Mouse (Mus musculus) retina, postnatal 7 days (tissue): ENCODE measurements at regions not wholly inside any gene's neighbourhood (a gene's known extent, or its start where the extent isn't known, plus 50 kb on each side); places are given as distances from the start of the nearest gene placed in this dataset.

ENCODE experiments used
- DNase-seq: peaks from one replicate; pipeline ENCODE4 v3.0.0-alpha.2; 2012; ENCODE audit warnings: low read depth, low spot score

- DNase-seq: no peak
These were observed 429.2 kb downstream of the Fgf9 start for GRCm38 (mm10) chr14:58499501-58499900.

DNA sequence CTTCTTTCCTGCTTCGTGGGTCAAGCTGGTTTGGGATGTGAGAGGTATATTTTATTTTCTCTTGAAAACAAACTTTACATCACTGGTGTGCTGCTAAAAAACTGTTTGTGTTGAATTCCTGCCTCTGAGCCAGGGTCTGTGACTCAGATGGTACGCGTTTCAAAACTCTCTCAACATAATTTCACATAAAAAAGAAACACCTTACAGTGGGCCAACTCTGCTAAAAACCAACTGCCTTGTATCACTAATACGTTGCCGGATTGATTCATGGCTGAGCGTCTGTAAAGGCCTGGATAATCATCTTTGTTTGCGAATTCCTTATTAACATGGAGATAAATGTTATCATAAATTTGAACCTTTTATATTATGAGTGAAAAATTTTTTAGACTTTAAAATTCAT is 428.7 kb downstream of the Fgf9 start:
- no peak for DNase-seq

DNA sequence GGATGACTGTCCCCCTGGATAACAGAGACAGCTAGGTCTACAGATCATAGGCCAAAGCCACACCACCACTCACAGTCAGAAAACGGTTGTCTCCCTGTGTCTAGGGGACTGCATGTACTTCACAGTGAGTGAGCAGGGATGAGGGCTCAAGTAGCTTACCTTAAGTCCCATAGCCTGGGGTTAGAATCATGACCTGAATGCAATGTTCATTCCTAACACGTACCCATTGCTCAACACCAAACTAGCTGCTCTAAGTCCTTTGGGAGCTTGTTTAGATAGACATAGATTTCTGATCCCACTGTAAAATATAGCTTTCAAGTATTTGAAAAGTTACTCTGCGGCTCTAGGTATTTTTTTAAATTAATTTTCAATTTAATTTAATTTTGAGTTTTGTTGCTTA is 426.6 kb downstream of the Fgf9 start:
- no peak for DNase-seq

- DNase-seq: no peak
These were observed 424.1 kb downstream of the Fgf9 start for GRCm38 (mm10) chr14:58494400-58494987.

- DNase-seq: no peak
These were observed 421.8 kb downstream of the Fgf9 start for GRCm38 (mm10) chr14:58492118-58492517.

- DNase-seq: no peak
These were observed 418.5 kb downstream of the Fgf9 start for GRCm38 (mm10) chr14:58488803-58489202.

DNA sequence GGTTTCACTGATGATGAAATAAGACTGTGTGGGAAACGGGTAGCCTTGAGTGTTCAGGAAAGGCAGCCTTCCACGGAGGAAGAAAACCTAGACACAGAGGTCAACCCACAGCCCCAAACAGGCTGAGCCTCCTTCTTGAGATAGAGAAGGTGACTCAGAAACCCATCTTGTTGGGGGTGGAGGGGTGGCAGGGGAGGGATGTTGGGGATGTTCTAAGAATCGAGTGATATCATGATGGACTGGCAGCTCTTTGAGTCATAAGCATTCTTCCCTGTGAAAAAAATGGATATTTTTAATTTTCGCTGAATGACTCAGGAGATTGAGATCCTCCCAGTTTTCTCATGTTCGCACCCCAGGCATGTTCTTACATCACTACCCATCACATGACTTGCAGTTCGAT is 417.5 kb downstream of the Fgf9 start:
- DNase-seq: no peak

- no peak for DNase-seq
These were observed 410.1 kb downstream of the Fgf9 start for GRCm38 (mm10) chr14:58480454-58480853.

- DNase-seq: no peak
These were observed 400.3 kb downstream of the Fgf9 start for GRCm38 (mm10) chr14:58470678-58471077.

GRCm38 (mm10) chr14:58468451-58468850 is 398.1 kb downstream of the Fgf9 start:
- DNase-seq: no peak

GRCm38 (mm10) chr14:58467856-58468255 is 397.5 kb downstream of the Fgf9 start:
- no peak for DNase-seq

DNA sequence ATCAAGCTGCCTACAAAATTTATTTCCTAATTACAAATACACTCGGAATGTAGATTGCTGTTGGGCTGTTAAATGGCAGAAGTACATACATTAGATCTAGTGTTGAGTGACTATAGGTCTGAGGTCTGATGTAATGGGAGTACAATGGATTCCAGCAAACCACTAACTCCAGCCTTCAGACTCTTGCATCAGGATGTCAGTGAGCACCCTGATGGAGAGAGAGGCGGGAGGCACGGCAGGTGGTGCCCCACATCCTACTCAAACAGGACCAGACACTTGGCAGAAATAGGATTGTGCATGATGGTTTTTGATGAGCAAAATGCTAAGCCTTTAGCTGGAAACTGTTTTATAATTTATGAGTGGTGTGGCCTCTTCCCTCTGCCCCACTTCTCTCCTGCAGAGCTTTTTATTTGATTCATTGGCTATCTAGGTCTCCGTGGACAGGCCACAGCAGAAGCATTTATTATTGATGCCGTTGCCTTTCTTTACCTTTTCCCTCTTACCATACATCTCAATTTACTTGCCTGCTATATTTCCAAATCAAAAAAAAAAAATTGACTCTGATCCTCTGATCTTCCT is 376.5 kb downstream of the Fgf9 start:
- DNase-seq: no peak

DNA sequence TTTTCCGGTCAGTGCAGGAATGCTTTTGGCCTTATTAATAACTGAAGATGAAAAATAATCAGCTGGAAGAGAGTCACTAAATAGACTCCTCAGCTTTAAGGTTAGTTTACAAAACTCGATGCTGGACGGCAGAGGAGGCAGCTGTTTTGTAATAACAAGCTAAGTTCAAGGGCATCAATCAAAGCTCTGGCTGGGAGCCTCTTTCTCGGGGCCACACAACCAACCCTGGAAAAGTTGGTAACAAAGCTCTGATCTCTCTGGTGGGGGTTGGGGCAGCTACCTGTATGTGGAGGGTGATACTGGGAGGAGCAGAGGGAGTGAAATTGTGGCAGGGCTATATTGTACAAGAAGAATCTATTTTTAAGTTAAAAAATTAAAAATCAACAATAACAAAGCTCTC is 374.1 kb downstream of the Fgf9 start:
- no peak for DNase-seq

GRCm38 (mm10) chr14:58442501-58442900 is 372.2 kb downstream of the Fgf9 start:
- no peak for DNase-seq

DNA sequence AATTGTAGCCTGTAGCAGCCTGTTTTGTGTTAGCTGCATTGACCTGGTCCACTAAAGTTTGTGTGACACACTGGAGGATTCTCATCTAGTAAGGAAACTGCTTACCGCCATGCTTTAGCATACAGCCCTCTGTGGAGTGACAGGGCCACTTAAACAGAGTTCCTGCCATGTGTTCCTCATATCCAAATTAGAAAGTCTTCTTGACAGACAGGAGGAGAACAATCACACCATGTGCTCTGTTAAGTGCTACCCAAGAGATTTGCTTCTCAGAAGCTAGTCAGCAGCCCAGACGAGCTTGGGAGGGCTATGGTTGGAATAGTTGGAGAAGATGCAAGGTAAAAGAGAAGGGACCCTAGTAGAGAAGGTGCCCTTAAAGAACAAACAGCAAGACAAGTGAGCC is 369.6 kb downstream of the Fgf9 start:
- DNase-seq: no peak

DNA sequence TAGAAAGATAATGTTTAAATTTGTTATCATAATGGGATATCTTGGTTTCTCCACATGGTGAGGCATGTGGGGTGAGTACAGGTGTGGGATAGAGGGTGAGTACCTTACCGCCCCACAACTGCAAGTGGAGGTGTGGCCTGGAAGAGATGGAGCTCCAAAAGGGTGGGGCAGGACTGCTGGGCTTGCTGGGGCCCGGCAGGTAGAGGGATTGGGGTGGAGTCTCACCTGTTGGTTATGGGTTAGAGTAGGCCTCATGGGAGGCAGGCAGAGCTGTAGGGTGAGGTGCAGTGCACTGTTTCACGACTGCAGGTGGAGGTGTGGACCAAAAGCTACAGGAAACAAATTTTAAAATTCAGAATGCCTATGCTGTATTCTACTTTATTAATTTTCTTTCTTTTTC is 365.7 kb downstream of the Fgf9 start:
- no peak for DNase-seq

DNA sequence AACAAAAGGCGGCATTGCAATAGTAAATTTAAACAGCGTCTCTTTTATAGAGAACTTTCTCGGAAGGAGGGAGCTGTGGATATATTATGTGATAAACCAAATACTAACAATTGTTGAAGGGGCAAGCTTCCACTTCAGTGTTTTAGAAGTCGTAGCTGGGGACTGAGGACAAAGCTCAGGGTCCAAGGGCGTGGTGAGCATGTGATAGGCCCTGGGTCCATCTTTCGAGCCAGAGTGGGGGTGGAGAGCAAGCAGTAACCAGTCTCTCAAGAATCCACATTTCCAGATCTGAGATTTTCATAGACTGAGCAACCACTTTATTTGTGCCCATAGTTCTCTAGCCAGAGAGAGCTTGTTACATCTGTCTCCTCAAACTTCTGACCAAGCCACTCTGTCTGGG is 356.1 kb downstream of the Fgf9 start:
- no peak for DNase-seq

GRCm38 (mm10) chr14:58421904-58422303 is 351.6 kb downstream of the Fgf9 start:
- DNase-seq: no peak

DNA sequence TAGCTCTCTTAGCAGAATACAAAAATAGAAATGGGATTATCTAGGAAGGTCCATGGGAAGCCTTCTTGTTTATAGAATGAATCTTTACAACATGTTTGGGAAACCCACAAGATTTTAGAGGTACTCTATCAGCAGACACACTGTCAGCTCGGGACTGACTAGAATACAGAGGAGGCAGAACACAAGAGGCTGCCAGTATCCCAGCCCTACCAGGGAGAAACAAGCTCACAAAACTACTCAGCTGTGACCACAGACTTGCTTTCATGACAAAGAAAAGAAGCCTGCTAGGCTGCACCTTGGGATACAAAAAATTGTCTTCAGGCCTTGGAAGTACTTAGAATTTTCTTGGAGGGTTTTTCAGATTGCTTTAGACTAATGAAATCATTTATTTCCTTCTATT is 347.2 kb downstream of the Fgf9 start:
- DNase-seq: no peak

DNA sequence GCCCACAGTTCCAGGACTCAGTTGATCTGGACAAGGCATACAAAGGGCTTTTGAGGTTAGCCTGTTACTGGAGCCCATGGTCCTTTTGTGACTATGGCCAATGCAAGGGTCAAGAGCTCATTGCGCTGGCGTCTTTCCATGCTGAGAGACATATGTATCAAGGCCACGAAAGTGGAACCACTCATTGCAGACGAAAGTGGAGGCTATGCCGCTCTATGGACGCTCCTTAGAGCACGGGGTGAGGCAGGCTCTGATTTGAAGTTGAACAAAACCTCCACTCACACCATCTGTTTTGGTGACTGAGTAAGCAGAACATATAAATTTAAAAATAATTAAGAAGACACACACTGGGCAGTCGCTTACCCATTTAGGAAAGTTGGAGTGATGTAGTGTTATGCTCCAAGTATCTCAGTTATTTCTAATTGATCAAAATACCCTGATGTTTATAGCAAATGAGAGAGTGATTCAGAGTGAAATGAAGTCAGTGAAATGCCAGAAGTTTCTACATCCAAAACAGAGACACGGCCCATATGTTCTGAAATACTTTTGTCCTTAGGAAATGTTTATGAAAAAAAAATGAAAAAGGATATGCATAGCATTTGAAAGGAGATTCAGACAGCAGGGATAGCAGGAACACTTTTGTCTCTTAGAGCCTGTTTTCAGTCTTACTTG is 321.8 kb downstream of the Fgf9 start:
- DNase-seq: no peak

DNA sequence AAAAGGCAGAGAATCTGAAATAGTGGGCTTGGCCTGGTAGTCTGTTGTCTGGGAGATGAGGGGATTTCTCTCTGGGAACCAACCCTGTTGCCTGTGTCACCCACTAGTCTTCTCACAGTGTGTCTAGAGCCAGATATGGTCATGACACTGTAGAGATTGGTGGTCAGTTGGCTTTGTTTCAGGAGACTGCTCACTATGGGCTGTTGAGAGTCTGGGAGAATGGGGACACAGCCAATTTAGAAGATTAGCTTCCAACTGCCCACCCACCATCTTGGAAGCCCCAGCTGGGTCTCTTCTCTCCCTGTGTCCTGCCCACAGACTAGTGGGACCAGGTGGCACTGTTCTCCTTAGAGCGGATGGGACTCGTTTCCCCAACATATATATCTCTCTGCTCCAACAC is 320.4 kb downstream of the Fgf9 start:
- no peak for DNase-seq

- DNase-seq: no peak
These were observed 317.1 kb downstream of the Fgf9 start for GRCm38 (mm10) chr14:58387348-58388000.

DNA sequence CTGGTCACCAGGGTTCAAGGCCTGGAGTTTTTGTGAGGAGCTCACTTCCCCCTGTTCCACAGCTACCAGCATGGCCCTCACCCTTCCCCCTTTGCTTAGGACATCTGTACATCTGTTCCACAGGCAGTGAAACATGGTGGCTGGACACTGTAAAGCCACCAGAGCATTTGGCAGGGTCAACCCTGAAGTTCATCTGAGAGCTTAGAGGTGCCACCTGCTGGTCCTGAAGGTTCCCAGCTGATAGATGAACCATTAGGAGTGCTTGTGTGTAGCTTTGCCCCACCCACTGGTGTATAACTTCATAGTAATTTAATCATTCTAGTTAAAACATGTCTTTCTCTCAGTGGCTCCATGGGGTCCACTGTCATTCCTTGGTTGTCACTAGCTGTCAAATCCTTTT is 304.7 kb downstream of the Fgf9 start:
- no peak for DNase-seq
